Mouse (Mus musculus) liver, postnatal 0 days (tissue): Measurements from ENCODE around the gene 6820408C15Rik.

Experiments used
- CTCF ChIP-seq: sonication (generic); IDR thresholded peaks from 2 replicates; pipeline ENCODE4 v1.5.1; 2016; ENCODE audit warnings: antibody characterized with exemption, low read depth
- EP300 ChIP-seq: IDR thresholded peaks from 2 replicates; pipeline ENCODE4 v1.6.1; 2016; ENCODE audit warnings: antibody characterized with exemption, low read depth, mild to moderate bottlenecking

- TF ChIP-seq CTCF (peak; percentile 54), EP300 (no peak)
Observed at GRCm38 (mm10) chr2:152487024-152487423, 71.6 kb downstream of the 6820408C15Rik start.
